Mouse (Mus musculus): ENCODE results near the gene Rcbtb1.
"Not testable (repeated sequence)": the region's sequence is repeated elsewhere in the genome, so short reads cannot be mapped to it uniquely, and the experiment has no call there.

Rcbtb1 gene

DNA sequence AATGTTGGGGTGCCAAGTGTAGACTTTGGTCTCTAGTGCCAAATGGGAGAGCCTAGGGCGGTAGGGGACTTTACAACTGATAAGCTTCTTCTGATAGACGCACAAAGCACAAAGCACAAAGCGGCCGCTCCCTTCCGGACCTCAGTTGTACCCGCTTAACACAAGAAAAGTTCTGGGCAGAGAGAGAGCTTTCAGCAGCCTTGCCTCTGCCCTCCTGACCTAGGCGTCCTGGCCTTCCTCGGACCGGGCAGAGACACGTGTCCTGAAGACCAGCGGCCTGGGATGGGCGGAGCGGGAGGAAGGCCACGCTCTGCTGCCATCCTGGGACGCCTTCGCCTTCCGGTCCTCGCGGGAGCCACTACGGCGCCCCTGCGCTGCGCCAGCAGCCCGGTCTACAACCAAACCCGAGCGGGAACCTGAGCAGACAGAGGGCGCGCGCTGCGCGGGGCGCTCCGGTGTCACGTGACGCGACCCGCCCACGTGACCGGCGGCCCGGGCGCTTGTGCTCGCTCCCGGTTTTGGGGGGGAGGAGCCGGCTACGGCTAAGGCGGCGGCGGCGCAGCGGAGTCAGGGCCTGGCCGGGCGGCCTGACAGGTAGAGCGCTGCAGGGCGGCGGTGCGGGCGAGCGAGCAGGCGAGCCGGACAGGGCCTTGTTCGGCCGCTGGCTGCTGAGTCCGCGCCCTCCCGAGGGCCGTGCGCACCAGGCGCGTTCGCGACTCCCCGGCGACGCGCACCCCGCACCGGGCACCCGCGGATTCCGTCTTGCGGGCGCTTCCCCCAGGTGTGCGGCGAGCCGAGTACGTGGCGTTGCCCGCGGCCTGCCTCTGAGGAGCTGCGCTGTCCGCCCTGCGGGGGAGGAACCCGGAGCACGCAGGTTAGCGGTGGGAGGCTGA is at the start of gene Rcbtb1:
Gene Rcbtb1, plus strand, starts transcription at position 499 of the 893 bp plus-strand sequence.
- in situ Hi-C loops (cut with MboI, MseI) = no loop called here

DNA sequence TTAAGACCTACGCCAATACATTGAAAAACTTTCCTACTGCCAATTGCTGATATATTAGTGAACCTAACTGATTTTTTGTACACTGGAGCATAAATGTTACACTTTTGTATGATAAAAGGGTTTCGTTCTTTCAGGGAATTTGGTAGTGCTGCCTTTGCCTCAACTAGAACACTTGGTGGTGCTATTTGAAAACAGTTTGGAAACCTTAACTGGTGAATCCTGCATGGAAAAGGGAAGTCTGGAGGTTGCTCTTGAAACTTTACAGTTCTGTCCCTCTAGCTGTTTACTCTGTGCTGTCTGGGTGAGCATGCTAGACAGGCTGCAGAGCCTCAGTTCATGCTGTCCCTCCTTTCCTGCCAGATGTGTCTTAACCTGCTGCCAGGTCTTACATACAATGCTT is 45.4 kb upstream of the Rcbtb1 start:
- in situ Hi-C loops (cut with MboI, MseI) = no loop called here

DNA sequence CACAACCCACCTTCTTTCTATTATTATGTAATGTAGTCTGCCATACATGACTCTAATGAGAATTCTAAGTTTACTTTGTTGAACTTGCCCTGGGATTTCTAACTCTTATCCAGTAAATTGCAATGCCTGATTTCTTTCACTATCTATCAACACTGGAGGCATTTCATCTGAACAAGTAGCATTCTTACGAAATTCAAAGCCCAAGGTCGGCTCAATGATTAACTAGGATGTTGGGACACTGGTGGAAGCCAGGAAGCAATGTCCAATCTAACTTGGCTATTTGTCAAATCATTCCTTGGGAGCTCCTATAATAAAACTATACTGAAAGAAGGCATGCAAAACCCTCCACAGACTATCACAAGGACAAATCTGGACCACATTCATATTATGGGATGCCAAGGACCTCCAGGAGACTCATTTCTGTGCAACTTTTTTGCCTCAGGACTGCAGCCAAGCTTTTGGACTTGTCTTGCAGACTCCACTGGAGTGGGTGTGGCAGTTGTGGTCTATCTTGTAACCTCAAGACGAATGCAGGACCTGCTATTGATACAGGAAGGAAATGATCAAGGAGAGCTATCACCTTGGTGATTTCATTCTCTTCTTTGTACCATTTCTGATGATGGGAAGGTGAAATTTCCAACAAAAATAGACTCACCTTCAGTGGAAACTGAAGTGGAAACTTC is 43.9 kb upstream of the Rcbtb1 start:
- in situ Hi-C loops (cut with MboI, MseI) = no loop called here

DNA sequence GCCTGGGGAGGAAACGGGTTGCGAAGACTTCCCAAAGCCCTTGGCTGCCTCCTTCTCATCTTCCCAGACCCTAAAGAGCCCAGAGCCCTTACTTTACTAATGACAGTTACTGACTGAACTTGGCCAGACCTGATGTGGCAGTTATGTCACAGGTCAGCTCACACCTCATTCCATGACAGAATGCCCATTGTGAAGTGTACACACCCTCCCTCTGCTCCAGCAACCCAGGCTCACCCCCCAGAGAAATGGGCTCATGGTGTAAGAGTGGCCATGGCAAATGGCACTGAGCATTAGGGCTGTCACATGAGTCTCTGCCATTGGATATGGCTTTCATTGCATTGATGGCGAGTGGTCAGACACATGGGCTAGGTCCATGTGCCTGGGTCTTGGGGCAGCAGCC is 22.4 kb upstream of the Rcbtb1 start, which contains the start of gene Gm5142:
Gene Gm5142, minus strand, starts transcription at position 101 of the 400 bp plus-strand sequence.
- in situ Hi-C loops (cut with MboI, MseI) = no loop called here

DNA sequence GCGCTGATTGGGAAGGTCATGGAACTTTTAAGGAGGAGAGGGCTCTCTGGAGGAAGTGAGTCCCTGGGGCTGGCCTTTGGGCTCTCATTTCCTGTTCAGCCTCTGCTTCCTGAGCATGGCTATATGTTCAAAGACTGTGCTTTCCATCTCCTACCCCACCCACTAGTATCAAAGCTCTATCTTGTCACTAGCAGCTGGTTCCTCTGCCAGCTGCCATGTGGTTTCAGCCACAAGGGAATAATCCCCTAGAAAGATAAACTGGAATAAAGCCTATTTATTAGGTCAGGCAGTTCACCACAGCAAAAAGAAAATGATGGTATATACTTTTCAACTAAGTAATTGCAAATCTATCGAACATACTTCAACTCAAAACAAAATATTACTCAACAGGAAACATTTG is 18.3 kb upstream of the Rcbtb1 start:
- in situ Hi-C loops (cut with MboI, MseI) = no loop called here

DNA sequence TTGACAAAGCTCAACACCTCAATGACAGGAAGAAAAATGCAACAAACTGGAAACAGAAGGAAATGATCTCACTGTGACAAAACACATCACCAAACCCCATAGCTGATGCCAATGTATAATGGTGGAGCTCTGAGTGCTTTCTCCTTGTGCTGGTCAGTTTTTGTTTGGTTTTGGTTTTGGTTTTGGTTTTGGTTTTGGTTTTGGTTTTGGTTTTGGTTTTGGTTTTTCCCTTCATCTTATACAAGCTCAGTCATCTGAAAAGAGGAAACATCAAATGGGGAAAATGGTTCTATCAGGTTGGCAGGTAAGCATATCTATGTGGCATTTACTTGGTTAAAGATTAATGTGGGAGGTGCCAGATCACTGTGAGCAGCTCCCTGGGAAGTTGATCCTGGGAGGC is 15.5 kb upstream of the Rcbtb1 start:
- in situ Hi-C loops (cut with MboI, MseI) = no loop called here

DNA sequence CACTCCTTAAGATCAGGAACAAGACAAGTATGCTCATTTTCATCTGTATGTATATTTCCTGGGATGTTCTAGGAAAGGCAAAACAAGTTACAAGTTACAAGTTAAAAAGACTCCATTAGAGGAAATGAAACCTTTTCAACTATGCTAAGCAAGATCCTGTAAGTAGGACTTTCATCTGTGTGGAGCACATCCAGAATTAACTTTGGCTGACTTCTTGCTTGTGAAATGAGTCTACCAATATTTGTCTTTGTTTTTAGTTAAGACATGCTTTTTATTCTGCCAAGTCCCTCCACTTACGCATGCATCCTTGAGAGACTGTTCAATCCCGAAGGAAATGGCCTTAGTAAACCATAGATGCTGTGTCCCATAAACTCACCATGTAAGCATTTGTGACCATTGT is 14.9 kb upstream of the Rcbtb1 start:
- in situ Hi-C loops (cut with MboI, MseI) = no loop called here

DNA sequence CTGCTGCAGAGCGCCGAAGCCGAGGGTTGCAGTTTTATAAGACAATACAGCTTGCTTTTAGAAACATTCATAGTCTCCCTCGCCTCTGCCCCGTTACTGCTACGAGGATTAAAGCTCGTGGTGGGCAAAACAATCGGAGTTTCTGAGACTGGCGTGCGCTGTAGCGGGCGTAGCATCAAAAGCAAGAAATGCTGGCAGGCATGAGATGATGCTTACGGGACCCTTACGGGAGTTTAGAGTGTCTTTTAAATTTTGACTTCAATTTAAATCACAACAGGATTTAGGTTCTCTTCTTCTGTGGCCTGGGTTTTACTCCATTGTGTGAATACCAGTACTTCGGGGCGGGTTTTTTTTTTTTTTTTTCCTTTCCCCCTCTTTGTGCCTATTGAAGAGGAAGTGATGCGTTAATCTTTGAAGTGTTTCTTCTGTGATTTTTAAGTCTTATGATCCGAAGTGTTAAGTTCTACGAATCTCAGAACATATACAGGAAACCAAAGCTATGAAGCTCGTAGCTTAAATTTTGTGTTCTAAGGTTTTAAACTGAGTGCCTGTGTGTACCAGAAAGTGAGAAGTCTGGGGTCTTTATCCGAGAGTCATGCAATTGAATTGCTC is 701 bp downstream of the Rcbtb1 start:
- in situ Hi-C loops (cut with MboI, MseI) = no loop called here

DNA sequence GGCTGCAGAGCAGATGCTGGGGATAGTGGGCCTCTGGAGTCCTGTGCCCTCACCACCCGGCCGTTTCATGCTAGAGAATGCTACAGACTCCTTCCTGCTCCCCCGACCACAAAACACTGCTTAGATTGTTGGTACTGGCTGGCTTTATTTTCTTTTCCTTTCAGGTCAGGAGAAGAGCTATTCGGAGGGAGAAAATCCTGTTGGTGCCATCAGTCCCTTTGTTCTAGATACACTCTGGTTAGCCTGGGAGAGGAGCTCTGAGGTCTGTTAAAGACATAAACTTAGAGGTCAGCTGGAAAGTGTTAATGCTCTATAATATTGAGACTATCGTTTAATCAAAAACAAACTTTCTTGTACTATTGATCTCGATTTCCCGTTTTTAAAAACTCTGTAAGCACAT is 4.5 kb downstream of the Rcbtb1 start:
- in situ Hi-C loops (cut with MboI, MseI) = no loop called here

DNA sequence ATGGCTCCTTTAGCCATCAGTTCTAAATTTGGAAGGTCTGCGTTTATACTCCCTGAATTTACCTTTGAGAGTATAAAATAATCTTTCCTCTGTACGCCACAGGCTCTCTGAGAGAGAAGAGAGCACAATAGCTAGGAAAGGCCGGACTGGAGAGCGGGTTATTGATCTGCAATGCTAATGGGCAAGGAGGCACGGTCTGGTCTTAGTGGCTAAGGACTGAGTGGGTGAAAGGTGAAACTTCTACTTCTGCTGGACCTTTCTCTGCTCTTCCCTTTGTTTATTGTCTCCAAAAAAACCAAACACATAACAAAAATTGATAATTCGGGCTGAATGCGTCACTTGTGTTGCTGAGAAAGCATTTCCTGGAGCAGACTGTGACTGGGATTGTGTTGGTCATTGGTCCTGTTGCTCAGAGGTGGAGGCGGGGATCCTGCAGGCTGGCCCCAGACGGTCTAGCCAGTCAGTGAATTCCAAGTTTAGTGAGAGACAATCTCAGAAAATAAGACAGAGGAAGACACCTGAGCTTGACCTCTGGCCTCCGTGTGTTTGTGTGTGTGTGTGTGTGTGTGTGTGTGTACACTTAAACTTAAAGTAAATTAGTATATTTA is 5.1 kb downstream of the Rcbtb1 start:
- in situ Hi-C loops (cut with MboI, MseI) = no loop called here

DNA sequence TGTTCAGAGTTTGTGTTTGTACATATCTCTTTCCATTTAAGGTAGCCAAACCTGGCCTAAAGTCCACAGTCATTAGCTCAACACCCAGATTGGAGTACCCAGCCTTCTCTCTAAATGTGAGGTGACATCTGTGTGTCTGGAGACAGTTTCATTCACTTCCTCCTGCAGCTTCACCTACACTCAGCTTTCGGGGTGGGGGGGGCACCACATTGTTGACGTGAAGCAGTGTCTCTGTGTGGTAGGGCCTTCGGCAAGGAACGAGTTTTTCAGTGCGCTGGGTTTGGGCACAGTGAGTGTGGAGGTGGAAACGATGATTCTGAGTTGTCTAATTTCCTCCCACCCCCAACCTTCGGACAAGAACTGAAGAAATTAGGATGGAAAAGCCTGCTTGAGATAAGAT is 8.0 kb downstream of the Rcbtb1 start:
- in situ Hi-C loops (cut with MboI, MseI) = no loop called here

DNA sequence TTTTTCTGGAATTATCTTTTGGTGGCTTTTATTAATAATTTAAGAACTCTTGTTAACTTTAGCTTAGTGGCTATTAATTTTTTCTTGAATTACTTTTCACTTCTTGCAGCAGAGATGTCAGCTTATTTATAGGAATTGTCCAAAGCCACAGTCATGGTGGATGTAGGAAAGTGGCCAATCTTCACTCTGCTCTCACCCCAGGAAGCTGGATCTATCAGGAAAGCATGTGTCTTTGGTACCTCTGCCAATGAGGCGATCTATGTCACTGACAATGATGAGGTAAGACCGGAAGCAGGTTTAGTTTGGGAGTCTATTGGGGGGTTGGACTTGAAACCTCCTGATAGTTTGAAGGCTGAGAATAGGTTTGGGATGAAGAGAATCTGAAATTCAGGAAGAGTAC is 8.8 kb downstream of the Rcbtb1 start:
- in situ Hi-C loops (cut with MboI, MseI) = loop anchor here (10.0 kb wide), 1 partner anchor 1725 kb away; no protein-coding TSS in a partner anchor

DNA sequence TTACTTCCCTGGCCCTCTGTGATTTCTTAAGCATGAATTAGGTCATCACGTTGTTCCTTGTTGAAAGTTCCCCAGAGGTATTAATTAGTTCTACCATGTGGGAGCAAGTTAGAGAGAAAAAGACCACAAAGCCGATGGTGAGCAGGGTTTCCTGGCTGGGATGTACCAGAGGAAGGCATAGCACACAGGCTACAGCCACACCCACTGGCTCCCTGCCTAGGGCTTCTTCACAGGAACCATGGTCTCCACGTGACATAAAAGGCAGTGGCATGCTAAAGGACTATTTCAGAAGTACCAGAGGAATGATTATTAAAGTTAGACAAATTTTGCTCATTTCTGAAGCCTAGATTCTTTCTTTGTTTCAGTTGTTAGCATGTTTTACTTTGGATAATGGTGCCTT is 18.2 kb downstream of the Rcbtb1 start:
- in situ Hi-C loops (cut with MboI, MseI) = loop anchor here (10.0 kb wide), 1 partner anchor 1734 kb away; no protein-coding TSS in a partner anchor

DNA sequence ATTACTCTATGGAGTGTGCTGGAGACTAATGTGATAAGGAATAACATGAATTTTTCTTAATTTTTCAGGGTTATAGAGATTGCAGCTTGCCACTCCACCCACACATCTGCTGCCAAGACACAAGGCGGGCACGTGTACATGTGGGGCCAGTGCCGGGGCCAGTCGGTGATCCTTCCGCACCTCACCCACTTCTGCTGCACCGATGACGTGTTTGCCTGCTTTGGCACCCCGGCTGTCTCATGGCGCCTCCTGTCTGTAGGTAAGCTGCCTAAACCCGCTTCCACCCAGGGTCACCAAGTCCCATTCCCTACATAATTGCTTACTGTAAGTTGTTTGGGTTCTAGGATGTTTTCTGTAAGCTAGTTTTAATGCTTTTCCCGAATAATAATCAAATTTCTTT is 25.2 kb downstream of the Rcbtb1 start:
- in situ Hi-C loops (cut with MboI, MseI) = no loop called here

DNA sequence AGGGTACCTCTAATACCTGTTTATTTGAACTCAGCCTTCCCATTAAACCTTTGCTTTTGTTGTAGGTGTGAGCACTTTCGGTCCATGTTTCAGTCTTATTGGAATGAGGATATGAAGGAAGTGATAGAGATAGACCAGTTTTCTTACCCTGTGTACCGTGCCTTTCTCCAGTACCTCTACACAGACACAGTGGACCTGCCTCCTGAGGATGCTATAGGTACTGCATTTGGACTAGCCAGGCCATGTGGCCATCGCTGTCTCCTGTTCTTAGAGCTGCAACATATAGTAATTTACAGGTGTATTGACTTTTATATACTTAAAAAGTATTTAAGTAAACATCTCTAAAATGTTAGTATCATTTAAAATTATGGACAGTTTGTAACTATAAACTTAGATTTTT is 28.8 kb downstream of the Rcbtb1 start:
- in situ Hi-C loops (cut with MboI, MseI) = no loop called here

DNA sequence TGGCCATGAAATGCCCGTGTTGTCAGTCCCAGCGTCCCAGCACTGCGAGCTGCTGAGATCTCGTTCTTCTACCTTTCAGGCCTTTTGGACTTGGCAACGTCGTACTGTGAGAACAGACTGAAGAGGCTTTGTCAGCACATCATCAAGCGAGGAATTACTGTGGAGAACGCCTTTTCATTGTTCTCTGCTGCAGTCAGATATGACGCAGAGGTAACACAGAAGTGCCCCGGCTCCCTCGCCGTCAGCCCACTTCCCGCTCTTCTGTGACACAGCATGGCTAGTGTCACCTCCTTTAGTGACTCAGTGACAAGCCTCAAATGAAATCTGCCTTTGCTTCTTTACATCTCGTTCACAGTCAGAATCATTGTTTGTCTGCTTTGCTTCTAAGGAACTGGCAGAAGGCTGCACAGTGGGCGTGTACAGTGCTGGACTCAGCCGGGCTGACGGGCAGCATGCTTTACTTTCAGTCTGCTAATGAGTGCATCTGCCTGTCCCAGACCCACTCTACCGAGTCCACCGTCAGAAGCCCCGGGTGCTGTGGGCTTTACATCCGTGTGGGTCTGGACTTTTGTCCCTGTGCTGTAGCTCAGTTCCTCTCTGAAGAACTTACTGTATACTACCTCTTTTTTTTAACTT is 29.4 kb downstream of the Rcbtb1 start:
- in situ Hi-C loops (cut with MboI, MseI) = no loop called here

DNA sequence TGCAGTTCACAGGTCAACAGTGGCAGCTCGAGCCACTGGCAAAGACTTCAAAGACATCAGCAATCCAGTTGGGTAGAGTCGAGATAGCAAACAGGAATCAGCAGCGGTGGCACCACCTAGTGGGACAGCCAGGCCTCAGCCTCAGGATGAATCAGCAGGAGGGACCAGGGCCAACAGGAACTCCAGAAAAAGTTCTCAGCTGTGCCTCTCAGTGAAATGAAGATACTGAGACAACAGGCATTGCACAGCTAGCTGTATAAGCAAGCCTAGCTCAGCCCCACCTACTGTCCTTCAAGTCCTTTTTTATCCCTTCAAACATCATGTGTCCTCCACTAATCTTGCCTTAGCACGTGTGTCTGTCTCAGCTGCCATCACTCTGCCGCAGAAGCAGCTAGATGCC is 31.0 kb downstream of the Rcbtb1 start:
- in situ Hi-C loops (cut with MboI, MseI) = no loop called here

DNA sequence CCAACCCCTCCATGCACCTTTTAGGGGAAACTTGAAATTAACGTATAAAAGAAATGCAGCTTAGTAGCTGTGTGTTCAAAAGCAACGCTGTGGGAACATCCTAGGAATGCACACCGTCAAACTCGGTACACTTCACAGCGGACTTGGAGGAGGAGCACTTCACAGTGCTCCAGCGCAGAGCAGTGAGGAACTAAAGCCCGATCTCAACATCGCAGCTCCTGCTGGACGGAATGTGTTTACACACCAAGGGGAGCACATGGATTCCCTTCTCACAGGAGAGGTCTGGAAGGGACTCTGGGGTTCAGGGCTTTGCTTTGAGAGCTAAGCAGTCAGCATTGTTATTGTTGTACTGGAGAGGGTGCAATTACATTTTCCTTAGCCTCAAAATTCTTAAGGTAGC is 32.6 kb downstream of the Rcbtb1 start:
- in situ Hi-C loops (cut with MboI, MseI) = no loop called here

DNA sequence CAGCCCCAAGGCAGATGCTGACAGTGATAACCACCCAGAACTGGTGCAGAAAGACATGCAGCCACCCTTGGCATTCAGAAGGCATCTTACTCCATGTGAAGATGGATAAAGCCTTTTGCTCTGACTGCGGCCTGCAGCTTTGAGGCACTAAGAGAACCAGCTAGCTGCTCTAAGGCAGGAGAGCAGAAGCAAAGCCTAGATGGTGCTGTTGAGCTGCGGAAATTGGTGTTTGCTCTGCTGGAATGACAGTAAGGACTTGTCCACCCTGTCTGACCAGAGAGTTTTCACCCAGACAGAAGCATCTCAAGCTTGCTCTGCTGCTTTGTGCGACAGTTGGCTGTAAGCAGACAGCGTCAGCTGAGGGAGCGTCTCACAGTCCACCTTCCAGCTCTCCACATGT is 49.3 kb downstream of the Rcbtb1 start:
- in situ Hi-C loops (cut with MboI, MseI) = not testable (repeated sequence)

DNA sequence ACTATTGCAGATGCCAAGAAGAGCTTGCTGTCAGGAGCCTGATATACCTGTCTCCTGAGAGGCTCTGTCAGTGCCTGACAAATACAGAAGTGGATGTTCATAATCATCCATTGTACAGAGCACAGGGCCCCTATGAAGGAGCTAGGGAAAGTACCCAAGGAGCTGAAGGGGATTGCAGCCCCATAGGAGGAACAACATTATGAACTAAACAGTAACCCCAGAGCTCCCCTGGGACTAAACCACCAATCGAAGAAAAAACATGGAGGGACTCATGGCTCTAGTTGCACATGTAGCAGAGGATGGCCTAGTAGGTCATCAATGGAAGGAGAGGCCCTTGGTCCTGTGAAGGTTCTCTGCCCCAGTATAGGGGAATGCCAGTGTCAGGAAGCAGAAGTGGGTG is 54.9 kb downstream of the Rcbtb1 start:
- in situ Hi-C loops (cut with MboI, MseI) = not testable (repeated sequence)

DNA sequence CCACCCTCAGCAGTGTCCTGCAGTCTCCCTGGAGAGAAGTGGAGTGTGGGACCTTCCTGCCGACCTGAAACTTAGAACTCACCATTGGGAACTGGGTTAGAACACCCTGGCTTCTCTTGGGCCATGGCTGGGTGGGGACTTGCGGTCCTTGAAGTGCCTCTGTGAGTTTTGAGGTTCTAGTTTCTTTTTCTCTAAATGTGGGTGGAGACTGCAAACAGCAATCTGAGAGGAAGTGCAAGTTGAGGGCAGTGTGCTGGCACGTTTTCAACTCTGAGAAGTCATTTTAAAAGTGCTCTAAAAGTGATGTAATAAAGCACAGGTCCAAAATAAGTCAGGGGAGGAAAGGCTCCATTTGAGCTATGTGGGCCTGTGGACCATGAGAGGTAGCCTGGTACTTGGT is 59.0 kb downstream of the Rcbtb1 start, which contains the start of gene Gm6904:
Gene Gm6904, minus strand, starts transcription at position 161 of the 400 bp plus-strand sequence.
- in situ Hi-C loops (cut with MboI, MseI) = no loop called here
